ENCODE assay signal across 19 mouse cellular contexts in genomic region chr8:114115076-114115475, GRCm38 (mm10). TPM values are rescaled to one million over a fixed set of nuclear protein-coding genes. Genes with fewer than 3 reads are reported as not detected.
A peak's percentile ranks its signal among the peaks of the same experiment; 100 is the strongest.
DNase-seq lines count a peak whose midpoint lies in the region; ATAC-seq lines count a peak whose summit lies in the region.
"Had no signal": no experiment of that assay in that cellular context is flagged by ENCODE, and none has a peak within 500 bp of the region (broad histone marks: within the 10 kb centered on the region; RNA-seq: fewer than 3 reads in every experiment).

No protein-coding gene starts in this region.

- H3K4me2 ChIP-seq in forebrain, embryonic 12.5 days, result no peak overlapping the region
- no peak overlapping the region for H3K4me2 ChIP-seq in forebrain, embryonic 16.5 days (ENCODE audit: low read length)
- H3K4me2 ChIP-seq in midbrain, embryonic 14.5 days (ENCODE audit: low read length), result no peak overlapping the region
- no peak overlapping the region for H3K4me2 ChIP-seq in forebrain, embryonic 13.5 days
- H3K4me2 ChIP-seq: embryonic facial prominence, embryonic 12.5 days; hindbrain, embryonic 15.5 days had no signal

- 24% methylated on average over 1 of the region's 1 CpGs for WGBS in forebrain, embryonic 12.5 days
- WGBS in forebrain, embryonic 16.5 days, result 17% methylated on average over 1 of the region's 1 CpGs
- 35% methylated on average over 1 of the region's 1 CpGs for WGBS in midbrain, embryonic 10.5 days
- 22% methylated on average over 1 of the region's 1 CpGs for WGBS in midbrain, embryonic 14.5 days
- 55% methylated on average over 1 of the region's 1 CpGs for WGBS in embryonic facial prominence, embryonic 10.5 days
- 16% methylated on average over 1 of the region's 1 CpGs for WGBS in forebrain, embryonic 13.5 days

- no peaks in the 10 kb centered on the region for H3K9me3 ChIP-seq in forebrain, embryonic 12.5 days
- no peaks in the 10 kb centered on the region for H3K9me3 ChIP-seq in forebrain, embryonic 16.5 days (ENCODE audit: control insufficient read depth, low read length)
- no peaks in the 10 kb centered on the region for H3K9me3 ChIP-seq in midbrain, embryonic 10.5 days (replicated peaks)
- H3K9me3 ChIP-seq in midbrain, embryonic 14.5 days (ENCODE audit: control insufficient read depth, low read length), result no peaks in the 10 kb centered on the region
- H3K9me3 ChIP-seq in embryonic facial prominence, embryonic 10.5 days, result no peaks in the 10 kb centered on the region
- H3K9me3 ChIP-seq in forebrain, embryonic 13.5 days (replicated peaks), result no peaks in the 10 kb centered on the region
- H3K9me3 ChIP-seq: embryonic facial prominence, embryonic 12.5 days; heart, embryonic 10.5 days; hindbrain, embryonic 15.5 days had no signal

- peaks cover 2% of the 10 kb centered on the region; the same call in 1 of the 2 replicates for H3K27me3 ChIP-seq in forebrain, embryonic 12.5 days
- no peaks in the 10 kb centered on the region for H3K27me3 ChIP-seq in forebrain, embryonic 16.5 days (replicated peaks; ENCODE audit: control insufficient read depth, insufficient read depth, low read length)
- no peaks in the 10 kb centered on the region for H3K27me3 ChIP-seq in midbrain, embryonic 10.5 days (ENCODE audit: low read depth, poor library complexity, severe bottlenecking)
- no peaks in the 10 kb centered on the region for H3K27me3 ChIP-seq in midbrain, embryonic 14.5 days (ENCODE audit: control insufficient read depth, insufficient read depth, low read length)
- no peaks in the 10 kb centered on the region for H3K27me3 ChIP-seq in embryonic facial prominence, embryonic 10.5 days (replicated peaks; ENCODE audit: low read depth, poor library complexity, severe bottlenecking)
- no peaks in the 10 kb centered on the region for H3K27me3 ChIP-seq in forebrain, embryonic 13.5 days
- H3K27me3 ChIP-seq: embryonic facial prominence, embryonic 12.5 days; hindbrain, embryonic 15.5 days had no signal

- H3K9ac ChIP-seq in forebrain, embryonic 12.5 days, result no peak overlapping the region
- no peak overlapping the region for H3K9ac ChIP-seq in forebrain, embryonic 16.5 days (replicated peaks; ENCODE audit: low read depth, low read length)
- no peak overlapping the region for H3K9ac ChIP-seq in midbrain, embryonic 14.5 days (replicated peaks; ENCODE audit: low read length)
- H3K9ac ChIP-seq in forebrain, embryonic 13.5 days, result no peak overlapping the region
- H3K9ac ChIP-seq: embryonic facial prominence, embryonic 12.5 days; hindbrain, embryonic 15.5 days had no signal

- H3K4me1 ChIP-seq in forebrain, embryonic 12.5 days, result peaks cover 21% of the 10 kb centered on the region
- peaks cover 9% of the 10 kb centered on the region for H3K4me1 ChIP-seq in forebrain, embryonic 16.5 days (replicated peaks; ENCODE audit: control insufficient read depth, insufficient read depth, low read length)
- H3K4me1 ChIP-seq in midbrain, embryonic 10.5 days, result peaks cover 29% of the 10 kb centered on the region
- H3K4me1 ChIP-seq in midbrain, embryonic 14.5 days (ENCODE audit: control insufficient read depth, insufficient read depth, low read length), result peaks cover 18% of the 10 kb centered on the region
- peaks cover 18% of the 10 kb centered on the region for H3K4me1 ChIP-seq in embryonic facial prominence, embryonic 10.5 days
- peaks cover 21% of the 10 kb centered on the region for H3K4me1 ChIP-seq in forebrain, embryonic 13.5 days
- H3K4me1 ChIP-seq: heart, embryonic 10.5 days had no signal

- H3K36me3 ChIP-seq in forebrain, embryonic 12.5 days (replicated peaks), result no peaks in the 10 kb centered on the region
- no peaks in the 10 kb centered on the region for H3K36me3 ChIP-seq in forebrain, embryonic 16.5 days (ENCODE audit: control insufficient read depth, insufficient read depth)
- H3K36me3 ChIP-seq in midbrain, embryonic 10.5 days, result no peaks in the 10 kb centered on the region
- no peaks in the 10 kb centered on the region for H3K36me3 ChIP-seq in midbrain, embryonic 14.5 days (ENCODE audit: control insufficient read depth, insufficient read depth, low read length)
- H3K36me3 ChIP-seq in embryonic facial prominence, embryonic 10.5 days (replicated peaks), result no peaks in the 10 kb centered on the region
- H3K36me3 ChIP-seq in forebrain, embryonic 13.5 days (ENCODE audit: poor library complexity, severe bottlenecking), result no peaks in the 10 kb centered on the region
- H3K36me3 ChIP-seq: embryonic facial prominence, embryonic 12.5 days; heart, embryonic 10.5 days; hindbrain, embryonic 15.5 days had no signal

- H3K27ac ChIP-seq in forebrain, embryonic 12.5 days, result peak overlapping the region; percentile 72; the same call in 1 of the 2 replicates
- no peak overlapping the region for H3K27ac ChIP-seq in forebrain, embryonic 16.5 days (ENCODE audit: low read length)
- peak overlapping the region; percentile 79 for H3K27ac ChIP-seq in midbrain, embryonic 10.5 days (replicated peaks)
- no peak overlapping the region for H3K27ac ChIP-seq in midbrain, embryonic 14.5 days (replicated peaks; ENCODE audit: low read depth, low read length)
- H3K27ac ChIP-seq in embryonic facial prominence, embryonic 10.5 days (replicated peaks), result peak overlapping the region; percentile 4; the same call in 1 of the 2 replicates
- H3K27ac ChIP-seq in forebrain, embryonic 13.5 days, result peak overlapping the region; percentile 68; the same call in 1 of the 2 replicates
- H3K27ac ChIP-seq: embryonic facial prominence, embryonic 12.5 days; heart, embryonic 10.5 days had no signal

- DNase-seq in midbrain, embryonic 10.5 days (ENCODE audit: low spot score), result peak; percentile 16
- DNase-seq in midbrain, embryonic 14.5 days, result no peak
- DNase-seq in embryonic facial prominence, embryonic 10.5 days (ENCODE audit: low spot score), result no peak
- DNase-seq in spleen, postnatal 14 days (ENCODE audit: low spot score in 2 of 2), result no peak
- no peak for DNase-seq in heart, postnatal 4 days
- DNase-seq: adrenal gland, adult 2 months; adrenal gland, postnatal 25 days; cerebellum, adult 18-20 months; cerebellum, adult 9-11 months; cerebellum, postnatal 36 days; gastrocnemius, postnatal 10 days; heart, adult 18-20 months; heart, postnatal 10 days had no signal

- ATAC-seq in forebrain, embryonic 12.5 days (ENCODE audit: low FRiP score), result no peak
- ATAC-seq in forebrain, embryonic 16.5 days, result no peak
- ATAC-seq in midbrain, embryonic 14.5 days (ENCODE audit: low FRiP score, low TSS enrichment), result no peak
- 0 out of 2 replicates have a peak, but pooled peaks have one; percentile 38 for ATAC-seq in forebrain, embryonic 13.5 days

- H3K4me3 ChIP-seq in forebrain, embryonic 12.5 days (replicated peaks), result no peak overlapping the region
- no peak overlapping the region for H3K4me3 ChIP-seq in forebrain, embryonic 16.5 days (replicated peaks; ENCODE audit: low read length)
- no peak overlapping the region for H3K4me3 ChIP-seq in midbrain, embryonic 10.5 days
- no peak overlapping the region for H3K4me3 ChIP-seq in midbrain, embryonic 14.5 days (replicated peaks; ENCODE audit: low read depth, low read length)
- H3K4me3 ChIP-seq in embryonic facial prominence, embryonic 10.5 days, result no peak overlapping the region
- H3K4me3 ChIP-seq in forebrain, embryonic 13.5 days, result no peak overlapping the region
- H3K4me3 ChIP-seq: embryonic facial prominence, embryonic 12.5 days; heart, embryonic 10.5 days; hindbrain, embryonic 15.5 days had no signal

RNA-seq across cellular contexts. Expression of gene Nudt7, which starts 18.3 kb away (rescaled TPM):
- polyA plus RNA-seq in forebrain, embryonic 12.5 days (2016; fragmentation: Nextera tagmentation; extraction: Ambion mirVana), result 7.3 and 7.8 TPM in 2 replicates
- polyA plus RNA-seq in forebrain, embryonic 16.5 days (2015; fragmentation: Nextera tagmentation; extraction: Ambion mirVana), result 2.6 and 3.2 TPM in 2 replicates
- 9.6 and 11.2 TPM in 2 replicates for polyA plus RNA-seq in midbrain, embryonic 10.5 days (2016; fragmentation: Nextera tagmentation; extraction: Ambion mirVana)
- polyA plus RNA-seq in midbrain, embryonic 14.5 days (2014; fragmentation: Nextera tagmentation; extraction: Ambion mirVana), result 3.0 and 3.1 TPM in 2 replicates
- 9.3 and 10.1 TPM in 2 replicates for polyA plus RNA-seq in embryonic facial prominence, embryonic 10.5 days (2016; fragmentation: Nextera tagmentation; extraction: Ambion mirVana)
- 4.9 and 7.6 TPM in 2 replicates for polyA plus RNA-seq in forebrain, embryonic 13.5 days (2015; fragmentation: Nextera tagmentation; extraction: Ambion mirVana)
- 10 to 100 TPM; 29.2 to 31.2 TPM for total RNA-seq in heart, postnatal 4 days (2021)

Comparison
In these comparisons a context has a peak if more than half of its experiments do, and no peak if none do; other contexts are left out.
1. H3K27ac ChIP-seq: peak in forebrain, embryonic 12.5 days (single experiment), midbrain, embryonic 10.5 days (single experiment), embryonic facial prominence, embryonic 10.5 days (single experiment) and forebrain, embryonic 13.5 days (single experiment); none in forebrain, embryonic 16.5 days (single experiment) and midbrain, embryonic 14.5 days (single experiment).